Mouse (Mus musculus): ENCODE measurements around the gene Ctnna2. TPM values are rescaled to one million over a fixed set of nuclear protein-coding genes. Genes with fewer than 3 reads are reported as not detected.

The Ctnna2 gene
- polyA plus RNA-seq, 1 experiment from 2014 or later: 0.44 TPM

GRCm38 (mm10) chr6:76979247-76979850 lies 1000.1 kb downstream of the Ctnna2 start:
- DNase-seq (ENCODE audit: low spot score): no peak

GRCm38 (mm10) chr6:76977817-76978216 lies 1001.7 kb downstream of the Ctnna2 start:
- DNase-seq (ENCODE audit: low spot score): no peak

- DNase-seq (ENCODE audit: low spot score): no peak
Measured at GRCm38 (mm10) chr6:76974297-76974696, 1005.2 kb downstream of the Ctnna2 start.

GRCm38 (mm10) chr6:76964998-76965432 lies 1014.5 kb downstream of the Ctnna2 start:
- no peak for DNase-seq (ENCODE audit: low spot score)

GRCm38 (mm10) chr6:76908086-76908485 lies 1071.4 kb downstream of the Ctnna2 start:
- no peak for DNase-seq (ENCODE audit: low spot score)

GRCm38 (mm10) chr6:76897156-76897555 lies 1082.3 kb downstream of the Ctnna2 start:
- DNase-seq (ENCODE audit: low spot score): no peak
